8 mouse cellular contexts compared by ENCODE assay signal in genomic region chr8:120285033-120285432, GRCm38 (mm10). TPM values are rescaled to one million over a fixed set of nuclear protein-coding genes. Genes with fewer than 3 reads are reported as not detected.
A peak's percentile ranks its signal among the peaks of the same experiment; 100 is the strongest.
DNase-seq lines count a peak whose midpoint lies in the region; ATAC-seq and TF ChIP-seq lines count a peak whose summit lies in the region.

No protein-coding gene starts in this region.

- ATAC-seq in neural tube, embryonic 12.5 days (ENCODE audit: low FRiP score, low read depth) = no peak
- ATAC-seq in intestine, embryonic 14.5 days (replicated peaks; ENCODE audit: low FRiP score, low TSS enrichment, low read depth) = no peak
- peak; percentile 74 for ATAC-seq in lung, embryonic 15.5 days (ENCODE audit: borderline replicate concordance, extremely low read depth, low FRiP score, low TSS enrichment)
- ATAC-seq in stomach, postnatal 0 days (ENCODE audit: low FRiP score, low TSS enrichment) = peak; percentile 90

- 0 out of 2 replicates have a peak overlapping the region, but pooled peaks have one; percentile 8 for H3K27ac ChIP-seq in neural tube, embryonic 12.5 days
- peak overlapping the region; percentile 47 for H3K27ac ChIP-seq in intestine, embryonic 14.5 days (ENCODE audit: low read depth)
- peak overlapping the region; percentile 73 for H3K27ac ChIP-seq in lung, embryonic 15.5 days
- peak overlapping the region; percentile 76 for H3K27ac ChIP-seq in stomach, postnatal 0 days (replicated peaks)
- H3K27ac ChIP-seq in left cerebral cortex, adult 2 months = no peak overlapping the region

- WGBS in neural tube, embryonic 12.5 days = 36% methylated on average over 3 of the region's 3 CpGs
- WGBS in intestine, embryonic 14.5 days = 21% methylated on average over 3 of the region's 3 CpGs
- 15% methylated on average over 3 of the region's 3 CpGs for WGBS in lung, embryonic 15.5 days
- WGBS in stomach, postnatal 0 days = 7% methylated on average over 3 of the region's 3 CpGs

- intact Hi-C loops in left cerebral cortex, adult 2 months (cut with DNase I) = no loop called here

- no peak for TF ChIP-seq CTCF in stomach, postnatal 0 days (IDR thresholded peaks at IDR 0.05; ENCODE audit: low read depth)
- no peak for TF ChIP-seq CTCF in left cerebral cortex, adult 2 months (IDR thresholded peaks at IDR 0.05)

- H3K9ac ChIP-seq in neural tube, embryonic 12.5 days = 0 out of 2 replicates have a peak overlapping the region, but pooled peaks have one; percentile 29
- no peak overlapping the region for H3K9ac ChIP-seq in intestine, embryonic 14.5 days (ENCODE audit: low read length)
- no peak overlapping the region for H3K9ac ChIP-seq in lung, embryonic 15.5 days
- 0 out of 2 replicates have a peak overlapping the region, but pooled peaks have one; percentile 14 for H3K9ac ChIP-seq in stomach, postnatal 0 days (ENCODE audit: low read length)

- DNase-seq in neural tube, embryonic 10.5 days (ENCODE audit: extremely low spot score, low spot score) = no peak
- no peak for DNase-seq in intestine, embryonic 14.5 days (ENCODE audit: low spot score)
- peak; percentile 77 for DNase-seq in stomach, postnatal 0 days (ENCODE audit: low spot score)
- DNase-seq in embryo, embryonic 9.5 days (ENCODE audit: extremely low spot score) = no peak
- DNase-seq in frontal cortex, adult 2 months (ENCODE audit: extremely low spot score in 1 of 2, low spot score in 1 of 2) = no peak
- DNase-seq in left cerebral cortex, adult 2 months (ENCODE audit: extremely low spot score in 1 of 2, low spot score in 2 of 2) = no peak

- H3K4me3 ChIP-seq in neural tube, embryonic 12.5 days = no peak overlapping the region
- no peak overlapping the region for H3K4me3 ChIP-seq in intestine, embryonic 14.5 days (ENCODE audit: low read depth, low read length)
- no peak overlapping the region for H3K4me3 ChIP-seq in lung, embryonic 15.5 days
- no peak overlapping the region for H3K4me3 ChIP-seq in stomach, postnatal 0 days (ENCODE audit: low read depth, low read length)
- no peak overlapping the region for H3K4me3 ChIP-seq in left cerebral cortex, adult 2 months

- H3K4me2 ChIP-seq in neural tube, embryonic 12.5 days (replicated peaks) = peak overlapping the region; percentile 5; the same call in 1 of the 2 replicates
- H3K4me2 ChIP-seq in intestine, embryonic 14.5 days (ENCODE audit: low read length) = 0 out of 2 replicates have a peak overlapping the region, but pooled peaks have one; percentile 1
- peak overlapping the region; percentile 10; the same call in 1 of the 2 replicates for H3K4me2 ChIP-seq in lung, embryonic 15.5 days
- H3K4me2 ChIP-seq in stomach, postnatal 0 days (replicated peaks; ENCODE audit: low read depth) = 0 out of 2 replicates have a peak overlapping the region, but pooled peaks have one; percentile 5

- 0 out of 2 replicates have a peak, but pooled peaks cover 4% of the 10 kb centered on the region for H3K27me3 ChIP-seq in neural tube, embryonic 12.5 days (replicated peaks)
- H3K27me3 ChIP-seq in intestine, embryonic 14.5 days (replicated peaks; ENCODE audit: control insufficient read depth, insufficient read depth, low read length) = no peaks in the 10 kb centered on the region
- H3K27me3 ChIP-seq in lung, embryonic 15.5 days = no peaks in the 10 kb centered on the region
- H3K27me3 ChIP-seq in stomach, postnatal 0 days (ENCODE audit: control insufficient read depth, insufficient read depth, low read length) = no peaks in the 10 kb centered on the region

- no peaks in the 10 kb centered on the region for H3K9me3 ChIP-seq in neural tube, embryonic 12.5 days
- H3K9me3 ChIP-seq in intestine, embryonic 14.5 days (ENCODE audit: control insufficient read depth, low read length) = no peaks in the 10 kb centered on the region
- no peaks in the 10 kb centered on the region for H3K9me3 ChIP-seq in lung, embryonic 15.5 days
- no peaks in the 10 kb centered on the region for H3K9me3 ChIP-seq in stomach, postnatal 0 days (ENCODE audit: control insufficient read depth, low read length)

- no peak for TF ChIP-seq EP300 in stomach, postnatal 0 days (optimal IDR thresholded peaks at IDR 0.05)

- no peaks in the 10 kb centered on the region for H3K36me3 ChIP-seq in neural tube, embryonic 12.5 days
- no peaks in the 10 kb centered on the region for H3K36me3 ChIP-seq in intestine, embryonic 14.5 days (ENCODE audit: control insufficient read depth, insufficient read depth, low read length)
- no peaks in the 10 kb centered on the region for H3K36me3 ChIP-seq in lung, embryonic 15.5 days
- no peaks in the 10 kb centered on the region for H3K36me3 ChIP-seq in stomach, postnatal 0 days (ENCODE audit: control insufficient read depth, insufficient read depth, low read length)

- H3K4me1 ChIP-seq in neural tube, embryonic 12.5 days = peaks cover 86% of the 10 kb centered on the region
- peaks cover 55% of the 10 kb centered on the region for H3K4me1 ChIP-seq in intestine, embryonic 14.5 days (replicated peaks; ENCODE audit: control insufficient read depth, insufficient read depth, low read length)
- peaks cover 80% of the 10 kb centered on the region for H3K4me1 ChIP-seq in lung, embryonic 15.5 days
- peaks cover 17% of the 10 kb centered on the region for H3K4me1 ChIP-seq in stomach, postnatal 0 days (replicated peaks; ENCODE audit: control insufficient read depth, insufficient read depth)

RNA-seq across cellular contexts. Expression of gene Gse1, which starts 56.8 kb away (rescaled TPM):
- polyA plus RNA-seq in neural tube, embryonic 12.5 days (2016; fragmentation: Nextera tagmentation; extraction: Ambion mirVana) = 26.0 and 30.5 TPM in 2 replicates
- polyA plus RNA-seq in intestine, embryonic 14.5 days (2014; fragmentation: Nextera tagmentation; extraction: Ambion mirVana) = 13.3 and 16.7 TPM in 2 replicates
- polyA plus RNA-seq in lung, embryonic 15.5 days (2015; fragmentation: Nextera tagmentation; extraction: Ambion mirVana) = 9.6 and 12.6 TPM in 2 replicates
- polyA plus RNA-seq in stomach, postnatal 0 days (2015; fragmentation: Nextera tagmentation; extraction: Ambion mirVana) = 6.4 and 7.0 TPM in 2 replicates
- polyA plus RNA-seq in frontal cortex, adult 2 months (2012; rRNA removed) = 56.7 and 57.1 TPM in 2 replicates
- total RNA-seq in left cerebral cortex, adult 2 months (2021) = 100 to 1,000 TPM in 1 of 2 experiments, 10 to 100 TPM in 1; 77.7 to 105 TPM

Comparison
In these comparisons a context has a peak if more than half of its experiments do, and no peak if none do; other contexts are left out.
1. ATAC-seq: peak in lung, embryonic 15.5 days (single experiment) and stomach, postnatal 0 days (single experiment); none in neural tube, embryonic 12.5 days (single experiment) and intestine, embryonic 14.5 days (single experiment).
2. H3K9ac ChIP-seq: peak in neural tube, embryonic 12.5 days (single experiment) and stomach, postnatal 0 days (single experiment); none in intestine, embryonic 14.5 days (single experiment) and lung, embryonic 15.5 days (single experiment).
3. Peak in every context shown above with its lines, with median percentiles within 50 percentile points of each other: H3K4me2 ChIP-seq.